Mouse (Mus musculus) heart, embryonic 11.5 days (tissue): ENCODE results near the gene Slc6a6. TPM values are rescaled to one million over a fixed set of nuclear protein-coding genes. Genes with fewer than 3 reads are reported as not detected.

ENCODE experiments used
- ATAC-seq: fragments of 200-750 bp; cut with Nextera tagmentation; replicated peaks from 2 replicates; pipeline ENCODE4 v1.8.0; 2017; ENCODE audit warnings: moderate library complexity; ENCODE audit not compliant: insufficient number of reproducible peaks, low FRiP score, low TSS enrichment
- H3K27ac ChIP-seq: fragments of 300-500 bp; sonication (generic); 2 replicates; pipeline ENCODE4 v1.5.1; 2014; ENCODE audit warnings: mild to moderate bottlenecking, low read depth, low read length
- H3K27me3 ChIP-seq: fragments of 300-500 bp; sonication (generic); 2 replicates; pipeline ENCODE4 v1.6.1; 2014; ENCODE audit warnings: mild to moderate bottlenecking, low read length, mixed read lengths; ENCODE audit not compliant: control insufficient read depth, insufficient read depth
- H3K36me3 ChIP-seq: fragments of 300-500 bp; sonication (generic); 2 replicates; pipeline ENCODE4 v1.6.1; 2014; ENCODE audit warnings: mild to moderate bottlenecking, low read length, moderate library complexity, mixed read lengths; ENCODE audit not compliant: control insufficient read depth, insufficient read depth
- H3K4me1 ChIP-seq: fragments of 300-500 bp; sonication (generic); 2 replicates; pipeline ENCODE4 v1.6.1; 2014; ENCODE audit warnings: low read length; ENCODE audit not compliant: control insufficient read depth, insufficient read depth
- H3K4me2 ChIP-seq: fragments of 300-500 bp; sonication (generic); 2 replicates; pipeline ENCODE4 v1.6.1; 2014; ENCODE audit warnings: mild to moderate bottlenecking, moderate library complexity
- H3K4me3 ChIP-seq: fragments of 300-500 bp; sonication (generic); 2 replicates; pipeline ENCODE4 v1.5.1; 2014; ENCODE audit warnings: low read depth, low read length
- H3K9ac ChIP-seq: fragments of 300-500 bp; sonication (generic); 2 replicates; pipeline ENCODE4 v1.6.1; 2014; ENCODE audit warnings: mild to moderate bottlenecking, low read depth, low read length, moderate library complexity
- H3K9me3 ChIP-seq: fragments of 300-500 bp; sonication (generic); replicated peaks from 2 replicates; pipeline ENCODE4 v1.6.1; 2016; ENCODE audit warnings: low read length; ENCODE audit not compliant: control insufficient read depth
- WGBS: fragments of 180-500 bp; shearing (Covaris S2); extraction: QIAGEN DNeasy Blood & Tissue Kit; methylation state at CpG from one replicate; pipeline ENCODE4 v1.1.7; 2014; ENCODE audit not compliant: insufficient replicate concordance; 5-methylcytosine and 5-hydroxymethylcytosine counted together
- polyA plus RNA-seq: library from polyadenylated mRNA; unstranded; fragments of >200 nt; fragmentation: Nextera tagmentation; extraction: Ambion mirVana; gene quantifications from 2 replicates; pipeline ENCODE4 v1.2.1, GENCODE M21; 2014

Slc6a6 gene
- 54.7 and 63.0 TPM in 2 replicates for polyA plus RNA-seq

- Histone ChIP-seq H3K27ac (peak within 1 kb of the TSS; percentile 95), H3K9ac (peak within 1 kb of the TSS; percentile 94), H3K36me3 (no peaks in the 10 kb centered on the region), H3K4me3 (peak within 1 kb of the TSS; percentile 92), H3K4me2 (peak within 1 kb of the TSS; percentile 95), H3K27me3 (no peaks in the 10 kb centered on the region), H3K9me3 (no peaks in the 10 kb centered on the region), H3K4me1 (peaks cover 40% of the 10 kb centered on the region)
- under 1% methylated on average over 63 of the region's 69 CpGs for WGBS
- peak; percentile 77 for ATAC-seq
Measured at GRCm38 (mm10) chr6:91683602-91684473, at the start of gene Slc6a6. Gene Slc6a6, plus strand, starts transcription at chr6:91684053.

GRCm38 (mm10) chr6:91634417-91634816, 49.4 kb upstream of the Slc6a6 start:
- H3K4me1 ChIP-seq, result no peaks in the 10 kb centered on the region
- H3K4me2 ChIP-seq, result no peak overlapping the region
- no peak overlapping the region for H3K4me3 ChIP-seq
- 36% methylated on average over 2 of the region's 2 CpGs for WGBS
- H3K9ac ChIP-seq, result no peak overlapping the region
- no peak for ATAC-seq
- H3K9me3 ChIP-seq, result no peaks in the 10 kb centered on the region
- H3K27ac ChIP-seq, result no peak overlapping the region
- H3K27me3 ChIP-seq, result 0 out of 2 replicates have a peak, but pooled peaks cover 2% of the 10 kb centered on the region
- H3K36me3 ChIP-seq, result no peaks in the 10 kb centered on the region

GRCm38 (mm10) chr6:91634876-91635275, 49.0 kb upstream of the Slc6a6 start:
- H3K4me1 ChIP-seq, result no peaks in the 10 kb centered on the region

GRCm38 (mm10) chr6:91638204-91638995, 45.5 kb upstream of the Slc6a6 start:
- ATAC-seq, result no peak

More at GRCm38 (mm10) chr6:91634876-91635275, 49.0 kb upstream of the Slc6a6 start:
- Histone ChIP-seq H3K9me3 (no peaks in the 10 kb centered on the region), H3K4me2 (no peak overlapping the region), H3K27ac (no peak overlapping the region), H3K27me3 (0 out of 2 replicates have a peak, but pooled peaks cover 2% of the 10 kb centered on the region), H3K36me3 (no peaks in the 10 kb centered on the region), H3K4me3 (no peak overlapping the region), H3K9ac (no peak overlapping the region)
- 65% methylated on average over 2 of the region's 2 CpGs for WGBS
- ATAC-seq, result no peak

GRCm38 (mm10) chr6:91643011-91643410, 40.8 kb upstream of the Slc6a6 start:
- 59% methylated on average over 5 of the region's 5 CpGs for WGBS
- Histone ChIP-seq H3K27me3 (0 out of 2 replicates have a peak, but pooled peaks cover 3% of the 10 kb centered on the region), H3K4me3 (no peak overlapping the region), H3K9me3 (no peaks in the 10 kb centered on the region), H3K4me1 (peaks cover 10% of the 10 kb centered on the region), H3K4me2 (no peak overlapping the region), H3K27ac (no peak overlapping the region), H3K9ac (no peak overlapping the region), H3K36me3 (no peaks in the 10 kb centered on the region)
- ATAC-seq, result no peak

More at GRCm38 (mm10) chr6:91638204-91638995, 45.5 kb upstream of the Slc6a6 start:
- H3K9ac ChIP-seq, result no peak overlapping the region
- no peak overlapping the region for H3K4me2 ChIP-seq
- 0 out of 2 replicates have a peak, but pooled peaks cover 2% of the 10 kb centered on the region for H3K27me3 ChIP-seq
- H3K9me3 ChIP-seq, result no peaks in the 10 kb centered on the region
- H3K4me3 ChIP-seq, result no peak overlapping the region
- H3K36me3 ChIP-seq, result no peaks in the 10 kb centered on the region
- WGBS, result 27% methylated on average over 9 of the region's 9 CpGs
- no peak overlapping the region for H3K27ac ChIP-seq
- no peaks in the 10 kb centered on the region for H3K4me1 ChIP-seq

- 70% methylated on average over 2 of the region's 2 CpGs for WGBS
- ATAC-seq, result no peak
Measured at GRCm38 (mm10) chr6:91643416-91643921, 40.4 kb upstream of the Slc6a6 start.

GRCm38 (mm10) chr6:91646019-91646418, 37.8 kb upstream of the Slc6a6 start:
- H3K9me3 ChIP-seq, result no peaks in the 10 kb centered on the region
- H3K4me3 ChIP-seq, result no peak overlapping the region
- no peak for ATAC-seq
- H3K9ac ChIP-seq, result no peak overlapping the region
- H3K27ac ChIP-seq, result no peak overlapping the region
- H3K36me3 ChIP-seq, result no peaks in the 10 kb centered on the region
- peaks cover 13% of the 10 kb centered on the region for H3K4me1 ChIP-seq
- WGBS, result 74% methylated on average over 10 of the region's 10 CpGs
- 0 out of 2 replicates have a peak, but pooled peaks cover 11% of the 10 kb centered on the region for H3K27me3 ChIP-seq
- no peak overlapping the region for H3K4me2 ChIP-seq

More at GRCm38 (mm10) chr6:91643416-91643921, 40.4 kb upstream of the Slc6a6 start:
- peaks cover 10% of the 10 kb centered on the region for H3K4me1 ChIP-seq
- no peak overlapping the region for H3K9ac ChIP-seq
- H3K27ac ChIP-seq, result no peak overlapping the region
- H3K9me3 ChIP-seq, result no peaks in the 10 kb centered on the region
- no peak overlapping the region for H3K4me2 ChIP-seq
- H3K27me3 ChIP-seq, result 0 out of 2 replicates have a peak, but pooled peaks cover 7% of the 10 kb centered on the region
- no peak overlapping the region for H3K4me3 ChIP-seq
- H3K36me3 ChIP-seq, result no peaks in the 10 kb centered on the region

GRCm38 (mm10) chr6:91646822-91647221, 37.0 kb upstream of the Slc6a6 start:
- H3K27me3 ChIP-seq, result 0 out of 2 replicates have a peak, but pooled peaks cover 11% of the 10 kb centered on the region
- no peaks in the 10 kb centered on the region for H3K9me3 ChIP-seq
- H3K9ac ChIP-seq, result no peak overlapping the region
- peaks cover 16% of the 10 kb centered on the region for H3K4me1 ChIP-seq
- H3K27ac ChIP-seq, result 0 out of 2 replicates have a peak overlapping the region, but pooled peaks have one; percentile 32
- no peak overlapping the region for H3K4me2 ChIP-seq
- H3K36me3 ChIP-seq, result no peaks in the 10 kb centered on the region
- 51% methylated on average over 4 of the region's 4 CpGs for WGBS
- H3K4me3 ChIP-seq, result no peak overlapping the region
- ATAC-seq, result no peak
